Mouse (Mus musculus): ENCODE data around the gene Gpc6. TPM values are rescaled to one million over a fixed set of nuclear protein-coding genes. Genes with fewer than 3 reads are reported as not detected.

The Gpc6 gene
- polyA plus RNA-seq, 1 experiment from 2014 or later: 18.8 TPM

- H3K4me1 ChIP-seq (replicated peaks; ENCODE audit: control insufficient read depth, insufficient read depth, low read length): no peaks in the 10 kb centered on the region
- no peak overlapping the region for H3K4me3 ChIP-seq (ENCODE audit: low read depth, low read length)
- ATAC-seq (replicated peaks; ENCODE audit: low FRiP score) (no peak), DNase-seq (ENCODE audit: low spot score) (no peak)
- H3K36me3 ChIP-seq (ENCODE audit: control insufficient read depth, insufficient read depth, low read length): no peaks in the 10 kb centered on the region
- 69% methylated on average over 2 of the region's 2 CpGs for WGBS
- no peaks in the 10 kb centered on the region for H3K27me3 ChIP-seq (replicated peaks; ENCODE audit: control insufficient read depth, insufficient read depth, low read length)
- H3K9ac ChIP-seq (ENCODE audit: low read depth, low read length): no peak overlapping the region
- no peak overlapping the region for H3K4me2 ChIP-seq
- H3K9me3 ChIP-seq (ENCODE audit: control insufficient read depth, low read length): no peaks in the 10 kb centered on the region
- H3K27ac ChIP-seq (ENCODE audit: low read depth, low read length): no peak overlapping the region
Measured at GRCm38 (mm10) chr14:117324214-117324613, 399.1 kb downstream of the Gpc6 start.

GRCm38 (mm10) chr14:117332256-117332655 is 407.1 kb downstream of the Gpc6 start:
- no peaks in the 10 kb centered on the region for H3K36me3 ChIP-seq (ENCODE audit: control insufficient read depth, insufficient read depth, low read length)
- 81% methylated on average over 1 of the region's 1 CpGs for WGBS
- no peaks in the 10 kb centered on the region for H3K9me3 ChIP-seq (ENCODE audit: control insufficient read depth, low read length)
- ATAC-seq (replicated peaks; ENCODE audit: low FRiP score) (no peak), DNase-seq (ENCODE audit: low spot score) (no peak)
- H3K9ac ChIP-seq (ENCODE audit: low read depth, low read length): no peak overlapping the region
- H3K27me3 ChIP-seq (replicated peaks; ENCODE audit: control insufficient read depth, insufficient read depth, low read length): no peaks in the 10 kb centered on the region
- no peak overlapping the region for H3K27ac ChIP-seq (ENCODE audit: low read depth, low read length)
- no peaks in the 10 kb centered on the region for H3K4me1 ChIP-seq (replicated peaks; ENCODE audit: control insufficient read depth, insufficient read depth, low read length)
- H3K4me3 ChIP-seq (ENCODE audit: low read depth, low read length): no peak overlapping the region
- H3K4me2 ChIP-seq: no peak overlapping the region

- Histone ChIP-seq H3K27ac (ENCODE audit: low read depth, low read length) (no peak overlapping the region), H3K4me2 (no peak overlapping the region), H3K4me3 (ENCODE audit: low read depth, low read length) (no peak overlapping the region), H3K4me1 (replicated peaks; ENCODE audit: control insufficient read depth, insufficient read depth, low read length) (no peaks in the 10 kb centered on the region), H3K9me3 (ENCODE audit: control insufficient read depth, low read length) (no peaks in the 10 kb centered on the region), H3K9ac (ENCODE audit: low read depth, low read length) (no peak overlapping the region), H3K27me3 (replicated peaks; ENCODE audit: control insufficient read depth, insufficient read depth, low read length) (no peaks in the 10 kb centered on the region), H3K36me3 (ENCODE audit: control insufficient read depth, insufficient read depth, low read length) (no peaks in the 10 kb centered on the region)
- ATAC-seq (replicated peaks; ENCODE audit: low FRiP score) (no peak), DNase-seq (ENCODE audit: low spot score) (no peak)
- 84% methylated on average over 1 of the region's 1 CpGs for WGBS
Measured at GRCm38 (mm10) chr14:117337271-117337670, 412.2 kb downstream of the Gpc6 start.

DNA sequence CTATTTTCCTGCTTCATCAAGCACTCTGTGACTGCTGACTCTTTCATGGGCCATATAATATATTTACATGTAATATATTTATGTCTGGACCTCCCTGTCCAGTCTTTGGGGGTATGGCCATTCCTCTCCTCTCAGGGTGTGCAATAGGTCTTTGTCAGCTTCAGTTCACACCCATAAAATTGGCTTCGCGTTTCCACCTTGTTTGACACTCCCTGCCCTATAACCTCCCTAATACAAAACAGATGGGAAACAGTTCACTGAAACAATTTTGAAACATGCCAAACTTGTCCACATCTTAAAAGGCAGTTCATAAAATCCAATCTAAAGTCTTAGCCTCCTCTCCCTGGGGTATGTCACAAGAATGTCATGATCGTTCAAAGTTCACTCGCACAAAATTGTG is 415.4 kb downstream of the Gpc6 start:
- 79% methylated on average over 4 of the region's 4 CpGs for WGBS
- H3K4me3 ChIP-seq (ENCODE audit: low read depth, low read length): no peak overlapping the region
- no peak overlapping the region for H3K9ac ChIP-seq (ENCODE audit: low read depth, low read length)
- H3K4me1 ChIP-seq (replicated peaks; ENCODE audit: control insufficient read depth, insufficient read depth, low read length): no peaks in the 10 kb centered on the region
- DNase-seq (ENCODE audit: low spot score): no peak
- no peaks in the 10 kb centered on the region for H3K9me3 ChIP-seq (ENCODE audit: control insufficient read depth, low read length)
- no peak overlapping the region for H3K27ac ChIP-seq (ENCODE audit: low read depth, low read length)
- no peaks in the 10 kb centered on the region for H3K27me3 ChIP-seq (replicated peaks; ENCODE audit: control insufficient read depth, insufficient read depth, low read length)
- H3K36me3 ChIP-seq (ENCODE audit: control insufficient read depth, insufficient read depth, low read length): no peaks in the 10 kb centered on the region
- no peak for ATAC-seq (replicated peaks; ENCODE audit: low FRiP score)
- no peak overlapping the region for H3K4me2 ChIP-seq

DNA sequence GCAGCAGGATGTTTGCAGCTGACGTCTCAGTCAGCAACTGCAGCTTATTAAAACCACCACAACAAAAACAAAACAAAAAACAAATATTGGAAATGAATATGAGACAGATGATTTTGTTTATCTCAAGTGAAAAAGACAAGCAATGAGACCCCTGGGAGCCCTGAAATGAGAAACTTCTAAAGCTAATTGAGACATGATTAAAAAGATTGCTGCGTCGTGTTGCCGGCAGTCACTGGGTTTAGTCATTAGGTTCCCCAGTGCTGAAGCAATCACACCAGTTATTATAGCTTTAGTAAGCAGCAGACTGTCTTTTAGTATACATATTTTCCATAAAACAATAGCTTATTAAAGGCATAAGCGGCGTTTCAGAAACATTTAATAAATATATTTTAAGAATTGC is 419.4 kb downstream of the Gpc6 start:
- no peaks in the 10 kb centered on the region for H3K9me3 ChIP-seq (ENCODE audit: control insufficient read depth, low read length)
- 92% methylated on average over 6 of the region's 6 CpGs for WGBS

DNA sequence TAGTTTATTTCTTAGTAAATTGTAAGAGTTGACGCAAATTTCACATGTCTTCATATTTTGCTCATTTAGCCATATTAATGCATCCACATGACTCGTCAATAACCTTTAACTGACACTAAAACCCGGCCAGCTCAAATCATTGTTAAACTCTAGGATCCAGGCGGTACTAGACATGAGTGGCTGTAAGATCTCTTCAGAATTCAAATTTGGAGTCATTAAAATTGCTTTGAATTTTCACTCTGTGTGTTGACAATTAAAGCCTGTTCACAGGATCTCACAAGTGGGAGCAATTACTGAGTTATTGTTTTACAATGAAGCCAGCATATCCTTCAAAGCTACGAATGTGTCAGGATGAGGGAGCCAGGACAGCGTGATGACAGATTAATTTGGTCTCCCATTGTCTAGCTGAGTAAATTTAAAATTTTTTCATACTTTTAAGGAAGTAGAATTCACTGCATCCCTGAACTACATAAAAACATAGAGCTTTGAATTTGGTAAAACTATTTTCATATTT is 421.3 kb downstream of the Gpc6 start:
- no peak overlapping the region for H3K4me3 ChIP-seq (ENCODE audit: low read depth, low read length)
- no peaks in the 10 kb centered on the region for H3K27me3 ChIP-seq (replicated peaks; ENCODE audit: control insufficient read depth, insufficient read depth, low read length)
- no peak overlapping the region for H3K9ac ChIP-seq (ENCODE audit: low read depth, low read length)
- DNase-seq (ENCODE audit: low spot score) (no peak), ATAC-seq (replicated peaks; ENCODE audit: low FRiP score) (no peak)
- WGBS: 89% methylated on average over 6 of the region's 6 CpGs
- H3K27ac ChIP-seq (ENCODE audit: low read depth, low read length): no peak overlapping the region
- no peaks in the 10 kb centered on the region for H3K36me3 ChIP-seq (ENCODE audit: control insufficient read depth, insufficient read depth, low read length)
- no peaks in the 10 kb centered on the region for H3K9me3 ChIP-seq (ENCODE audit: control insufficient read depth, low read length)
- H3K4me1 ChIP-seq (replicated peaks; ENCODE audit: control insufficient read depth, insufficient read depth, low read length): no peaks in the 10 kb centered on the region
- H3K4me2 ChIP-seq: no peak overlapping the region

More for the DNA sequence above, 419.4 kb downstream of the Gpc6 start:
- no peak for DNase-seq (ENCODE audit: low spot score)
- ATAC-seq (replicated peaks; ENCODE audit: low FRiP score): no peak
- no peak overlapping the region for H3K9ac ChIP-seq (ENCODE audit: low read depth, low read length)
- H3K27ac ChIP-seq (ENCODE audit: low read depth, low read length): no peak overlapping the region
- no peak overlapping the region for H3K4me3 ChIP-seq (ENCODE audit: low read depth, low read length)
- H3K27me3 ChIP-seq (replicated peaks; ENCODE audit: control insufficient read depth, insufficient read depth, low read length): no peaks in the 10 kb centered on the region
- H3K36me3 ChIP-seq (ENCODE audit: control insufficient read depth, insufficient read depth, low read length): no peaks in the 10 kb centered on the region
- H3K4me1 ChIP-seq (replicated peaks; ENCODE audit: control insufficient read depth, insufficient read depth, low read length): no peaks in the 10 kb centered on the region
- no peak overlapping the region for H3K4me2 ChIP-seq

DNA sequence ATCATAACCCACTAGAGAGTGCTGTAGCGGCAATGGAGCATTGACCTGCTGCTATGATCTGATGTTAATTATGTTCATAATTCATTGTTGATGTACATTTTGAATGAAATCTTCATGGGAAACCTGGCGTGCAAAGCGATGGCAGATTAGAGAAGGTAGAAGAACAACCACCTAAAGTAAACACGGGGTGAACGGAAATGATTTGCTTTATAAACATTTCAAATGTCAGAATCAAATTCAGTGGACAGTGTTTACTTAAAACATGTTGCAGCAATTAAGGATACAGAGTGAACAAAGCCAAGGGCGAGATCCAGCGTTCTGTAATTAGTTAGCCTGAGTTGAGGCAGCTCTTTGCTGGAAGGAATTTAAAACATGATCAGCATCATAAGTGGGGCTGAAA is 426.2 kb downstream of the Gpc6 start:
- 85% methylated on average over 7 of the region's 7 CpGs for WGBS
- Histone ChIP-seq H3K27me3 (replicated peaks; ENCODE audit: control insufficient read depth, insufficient read depth, low read length) (no peaks in the 10 kb centered on the region), H3K4me3 (ENCODE audit: low read depth, low read length) (no peak overlapping the region), H3K4me2 (no peak overlapping the region), H3K4me1 (replicated peaks; ENCODE audit: control insufficient read depth, insufficient read depth, low read length) (no peaks in the 10 kb centered on the region), H3K27ac (ENCODE audit: low read depth, low read length) (no peak overlapping the region), H3K9ac (ENCODE audit: low read depth, low read length) (no peak overlapping the region), H3K9me3 (ENCODE audit: control insufficient read depth, low read length) (no peaks in the 10 kb centered on the region), H3K36me3 (ENCODE audit: control insufficient read depth, insufficient read depth, low read length) (no peaks in the 10 kb centered on the region)
- DNase-seq (ENCODE audit: low spot score) (no peak), ATAC-seq (replicated peaks; ENCODE audit: low FRiP score) (no peak)

- ATAC-seq (replicated peaks; ENCODE audit: low FRiP score): no peak
- H3K4me1 ChIP-seq (replicated peaks; ENCODE audit: control insufficient read depth, insufficient read depth, low read length): no peaks in the 10 kb centered on the region
- H3K27me3 ChIP-seq (replicated peaks; ENCODE audit: control insufficient read depth, insufficient read depth, low read length): no peaks in the 10 kb centered on the region
- H3K27ac ChIP-seq (ENCODE audit: low read depth, low read length): no peak overlapping the region
- no peak for DNase-seq (ENCODE audit: low spot score)
- H3K4me2 ChIP-seq: no peak overlapping the region
- H3K4me3 ChIP-seq (ENCODE audit: low read depth, low read length): no peak overlapping the region
- WGBS: 79% methylated on average over 9 of the region's 9 CpGs
- no peaks in the 10 kb centered on the region for H3K9me3 ChIP-seq (ENCODE audit: control insufficient read depth, low read length)
- no peaks in the 10 kb centered on the region for H3K36me3 ChIP-seq (ENCODE audit: control insufficient read depth, insufficient read depth, low read length)
- H3K9ac ChIP-seq (ENCODE audit: low read depth, low read length): no peak overlapping the region
Measured at GRCm38 (mm10) chr14:117361155-117361964, 436.2 kb downstream of the Gpc6 start.

GRCm38 (mm10) chr14:117361965-117362309 is 436.8 kb downstream of the Gpc6 start:
- Histone ChIP-seq H3K9ac (ENCODE audit: low read depth, low read length) (no peak overlapping the region), H3K27ac (ENCODE audit: low read depth, low read length) (no peak overlapping the region), H3K27me3 (replicated peaks; ENCODE audit: control insufficient read depth, insufficient read depth, low read length) (no peaks in the 10 kb centered on the region), H3K4me2 (no peak overlapping the region), H3K9me3 (ENCODE audit: control insufficient read depth, low read length) (no peaks in the 10 kb centered on the region), H3K4me1 (replicated peaks; ENCODE audit: control insufficient read depth, insufficient read depth, low read length) (no peaks in the 10 kb centered on the region), H3K4me3 (ENCODE audit: low read depth, low read length) (no peak overlapping the region), H3K36me3 (ENCODE audit: control insufficient read depth, insufficient read depth, low read length) (no peaks in the 10 kb centered on the region)
- DNase-seq (ENCODE audit: low spot score) (no peak), ATAC-seq (replicated peaks; ENCODE audit: low FRiP score) (no peak)
- 90% methylated on average over 2 of the region's 2 CpGs for WGBS

Measured in liver, embryonic 11.5 days (tissue).